Mouse (Mus musculus): Measurements from ENCODE around the gene Taok3.

DNA sequence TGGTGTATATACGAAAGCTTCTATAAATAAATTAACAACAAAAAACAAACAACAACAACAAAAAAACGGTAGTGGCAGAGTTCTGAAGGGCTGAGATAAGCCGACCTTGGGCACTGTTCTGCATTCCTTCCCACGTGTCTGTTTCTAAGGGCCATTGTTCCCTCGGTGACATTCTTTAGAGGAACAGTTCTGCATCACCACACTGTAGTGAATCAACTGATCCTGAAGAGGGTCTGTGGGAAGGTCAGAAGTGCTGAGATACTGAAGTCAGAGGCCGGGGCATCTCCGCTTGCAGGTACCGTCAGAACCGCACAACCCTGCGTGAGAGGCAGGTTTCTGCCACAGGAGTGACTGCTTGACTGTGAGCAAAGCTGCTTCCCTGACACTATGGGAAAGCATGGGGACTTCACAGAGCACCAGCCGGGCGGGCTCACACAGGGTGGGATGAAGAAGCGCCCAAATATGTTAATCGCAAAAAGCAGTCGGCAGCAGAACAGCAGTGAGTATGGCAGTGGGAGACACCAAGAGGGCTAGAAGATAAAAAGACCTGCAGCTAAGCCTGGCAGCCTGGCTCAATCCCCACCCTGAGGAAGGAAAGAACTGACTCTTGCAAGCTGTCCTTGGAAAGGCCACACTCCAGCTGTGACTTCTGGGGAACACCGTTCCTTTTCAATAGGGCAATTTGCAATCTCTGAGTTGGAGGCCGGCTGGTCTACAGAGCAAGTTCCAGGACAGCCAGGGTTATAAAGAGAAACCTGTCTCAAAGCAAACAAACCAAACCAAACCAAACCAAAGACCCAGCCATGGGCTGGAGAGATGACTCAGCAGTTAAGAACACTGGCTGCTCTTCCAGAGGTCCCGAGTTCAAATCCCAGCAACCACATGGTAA is 184.0 kb downstream of the Taok3 start:
- no peak for TF ChIP-seq UBTF (IDR thresholded peaks at IDR 0.05; ENCODE audit: borderline replicate concordance, insufficient read depth, low read depth, low read length)
- no peak for TF ChIP-seq CHD1 (IDR thresholded peaks at IDR 0.05; ENCODE audit: low read depth, low read length)
- no peak for TF ChIP-seq CTCF (IDR thresholded peaks at IDR 0.05 in 2 of 3, conservative IDR thresholded peaks at IDR 0.05 in 1 of 3; ENCODE audit: control insufficient read depth in 1 of 3, insufficient read depth in 1 of 3, low read depth in 2 of 3, low read length in 3 of 3, poor library complexity in 1 of 3, severe bottlenecking in 1 of 3)
- no peak for TF ChIP-seq USF1 (IDR thresholded peaks at IDR 0.05; ENCODE audit: low read depth, low read length)
- TF ChIP-seq NRF1 (IDR thresholded peaks at IDR 0.05; ENCODE audit: insufficient read depth, low read depth, low read length, poor library complexity, severe bottlenecking): no peak
- TF ChIP-seq NELFE (IDR thresholded peaks at IDR 0.05; ENCODE audit: low read depth, low read length): no peak
- no peak for TF ChIP-seq EP300 (IDR thresholded peaks at IDR 0.05; ENCODE audit: low read depth in 1 of 2, low read length in 2 of 2)
- TF ChIP-seq TAL1 (IDR thresholded peaks at IDR 0.05; ENCODE audit: low read length): no peak
- no peak for TF ChIP-seq POLR2A (IDR thresholded peaks at IDR 0.05; ENCODE audit: control insufficient read depth in 1 of 2, insufficient read depth in 1 of 2, low read depth in 1 of 2, low read length in 2 of 2, poor library complexity in 1 of 2)
- no peak for TF ChIP-seq GABPA (IDR thresholded peaks at IDR 0.05; ENCODE audit: low read depth, low read length)
- no peak for TF ChIP-seq ZKSCAN1 (IDR thresholded peaks at IDR 0.05; ENCODE audit: low read depth, low read length)
- TF ChIP-seq MEF2A (IDR thresholded peaks at IDR 0.05; ENCODE audit: extremely low read depth, insufficient replicate concordance, low read depth, low read length, poor library complexity, severe bottlenecking): no peak
- TF ChIP-seq ZC3H11A (IDR thresholded peaks at IDR 0.05; ENCODE audit: low read depth, low read length): no peak
